Mouse (Mus musculus) ES-E14 (cell line): ENCODE measurements at regions not wholly inside any gene's neighbourhood (a gene's known extent, or its start where the extent isn't known, plus 50 kb on each side); places are given as distances from the start of the nearest gene placed in this dataset.

Experiments used
- HCFC1 ChIP-seq: IDR thresholded peaks from 2 replicates; pipeline ENCODE4 v1.6.1; 2012; ENCODE audit warnings: low read length, inconsistent platforms, borderline replicate concordance; ENCODE audit not compliant: insufficient read depth
- MAFK ChIP-seq: IDR thresholded peaks from 2 replicates; pipeline ENCODE4 v1.6.1; 2014; ENCODE audit warnings: mild to moderate bottlenecking, low read depth, low read length, inconsistent platforms; ENCODE audit not compliant: insufficient read depth
- ZC3H11A ChIP-seq: IDR thresholded peaks from 2 replicates; pipeline ENCODE4 v1.6.1; 2012; ENCODE audit warnings: low read depth, mild to moderate bottlenecking, inconsistent platforms, low read length, borderline replicate concordance

GRCm38 (mm10) chr8:89097396-89097795 is 53.4 kb upstream of the Sall1 start:
- TF ChIP-seq MAFK, result no peak
- TF ChIP-seq ZC3H11A, result no peak
- TF ChIP-seq HCFC1, result no peak
